Mouse (Mus musculus) midbrain, embryonic 15.5 days (tissue): Measurements from ENCODE around the gene Hsd3b4. TPM values are rescaled to one million over a fixed set of nuclear protein-coding genes. Genes with fewer than 3 reads are reported as not detected.
"Not testable (repeated sequence)": the region's sequence is repeated elsewhere in the genome, so short reads cannot be mapped to it uniquely, and the experiment has no call there.

Experiments
- ATAC-seq: fragments of 200-750 bp; cut with Nextera tagmentation; replicated peaks from 2 replicates; pipeline ENCODE4 v1.8.0; 2017; ENCODE audit warnings: moderate TSS enrichment
- H3K27ac ChIP-seq: fragments of 300-500 bp; sonication (generic); 2 replicates; pipeline ENCODE4 v1.5.1; 2015; ENCODE audit warnings: mild to moderate bottlenecking, inconsistent platforms
- H3K27me3 ChIP-seq: fragments of 300-500 bp; sonication (generic); replicated peaks from 2 replicates; pipeline ENCODE4 v1.6.1; 2015; ENCODE audit warnings: inconsistent platforms
- H3K36me3 ChIP-seq: fragments of 300-500 bp; sonication (generic); replicated peaks from 2 replicates; pipeline ENCODE4 v1.6.1; 2015; ENCODE audit warnings: inconsistent platforms
- H3K4me1 ChIP-seq: fragments of 300-500 bp; sonication (generic); 2 replicates; pipeline ENCODE4 v1.6.1; 2015; ENCODE audit warnings: inconsistent platforms
- H3K4me2 ChIP-seq: fragments of 300-500 bp; sonication (generic); 2 replicates; pipeline ENCODE4 v1.6.1; 2015; ENCODE audit warnings: inconsistent platforms, mild to moderate bottlenecking, moderate library complexity
- H3K4me3 ChIP-seq: fragments of 300-500 bp; sonication (generic); 2 replicates; pipeline ENCODE4 v1.5.1; 2015; ENCODE audit warnings: mild to moderate bottlenecking, inconsistent platforms
- H3K9ac ChIP-seq: fragments of 300-500 bp; sonication (generic); 2 replicates; pipeline ENCODE4 v1.6.1; 2015; ENCODE audit warnings: mild to moderate bottlenecking, inconsistent platforms
- H3K9me3 ChIP-seq: fragments of 300-500 bp; sonication (generic); 2 replicates; pipeline ENCODE4 v1.6.1; 2016; ENCODE audit warnings: inconsistent platforms
- WGBS: fragments of 180-500 bp; shearing (Covaris S2); methylation state at CpG from one replicate; pipeline ENCODE4 v1.1.7; 2015; ENCODE audit warnings: mixed read lengths; 5-methylcytosine and 5-hydroxymethylcytosine counted together
- polyA plus RNA-seq: library from polyadenylated mRNA; unstranded; fragments of >200 nt; fragmentation: Nextera tagmentation; extraction: Ambion mirVana; gene quantifications from 2 replicates; pipeline ENCODE4 v1.2.1, GENCODE M21; 2015

The Hsd3b4 gene
- polyA plus RNA-seq: not detected in 2 replicates

DNA sequence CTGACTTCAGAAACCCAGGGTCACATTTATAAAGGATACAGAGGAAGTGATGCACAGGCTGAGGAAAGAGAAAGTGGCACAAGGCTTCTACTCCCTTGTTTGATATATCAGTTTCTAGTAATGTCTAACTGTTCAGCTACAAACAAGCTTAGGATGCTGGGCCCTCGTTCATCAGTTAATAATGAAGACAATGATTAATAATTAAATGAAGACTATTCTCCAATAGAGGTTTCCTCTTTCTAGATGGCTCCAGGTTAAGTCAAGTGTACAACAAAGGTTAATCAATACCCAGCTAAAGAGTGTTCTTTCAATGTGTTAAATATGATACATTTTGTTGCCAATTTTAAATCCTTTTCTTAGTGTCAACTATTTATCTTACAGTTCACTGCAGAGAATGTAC, at the start of gene Hsd3b4:
Hsd3b4 (minus strand) TSS at position 101 of the 400 bp plus-strand sequence.
- H3K27ac ChIP-seq, H3K4me3 ChIP-seq, H3K9ac ChIP-seq, H3K4me1 ChIP-seq, H3K9me3 ChIP-seq, ATAC-seq, H3K4me2 ChIP-seq, H3K27me3 ChIP-seq, H3K36me3 ChIP-seq: not testable (repeated sequence)
- no CpG with 5 or more reads among the region's 1 CpGs for WGBS

DNA sequence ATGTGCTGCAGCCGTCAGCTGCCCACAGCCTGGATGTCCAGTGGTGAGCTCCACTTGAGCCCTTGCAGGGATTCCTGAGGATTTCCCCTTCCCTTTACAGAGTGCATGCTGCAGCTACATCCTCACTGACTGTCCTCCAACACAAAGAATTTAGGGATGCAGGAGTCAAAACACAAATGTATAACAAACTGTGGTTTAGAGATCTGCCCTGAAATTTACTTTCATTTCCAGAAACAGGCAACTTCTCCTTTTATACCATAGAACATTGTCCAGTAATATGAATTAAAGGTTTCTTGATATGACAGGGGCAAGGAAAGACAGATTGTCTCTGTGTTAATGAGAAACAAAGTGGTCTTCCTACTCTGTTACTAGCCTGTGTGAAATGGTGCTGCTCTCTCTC, 40.5 kb upstream of the Hsd3b4 start:
- not testable (repeated sequence) for H3K27ac ChIP-seq, H3K36me3 ChIP-seq, H3K4me3 ChIP-seq, H3K4me2 ChIP-seq, H3K27me3 ChIP-seq, H3K4me1 ChIP-seq, H3K9ac ChIP-seq, H3K9me3 ChIP-seq
- 0 out of 2 replicates have a peak, but pooled peaks have one; percentile 11 for ATAC-seq
- no CpG with 5 or more reads among the region's 1 CpGs for WGBS

DNA sequence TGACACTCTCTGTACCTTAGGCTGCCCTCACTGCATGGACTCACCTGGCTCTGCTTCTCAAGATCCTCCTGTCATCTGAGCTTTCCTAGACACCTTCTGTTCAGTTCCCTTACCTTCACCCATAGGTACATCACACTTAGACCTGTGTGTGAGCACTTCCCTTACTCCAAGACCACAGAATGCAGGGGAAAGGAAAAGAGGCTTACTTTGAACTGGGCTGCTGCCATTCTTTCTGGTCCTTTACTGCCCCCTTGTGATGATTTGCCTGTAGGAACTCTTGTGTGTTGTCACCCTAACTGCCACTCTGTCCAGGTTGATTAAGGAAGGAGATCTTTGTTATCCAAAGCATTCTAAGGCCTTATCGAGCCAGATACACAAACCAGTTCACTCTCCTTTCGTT, 39.9 kb upstream of the Hsd3b4 start:
- WGBS: no CpG with 5 or more reads among the region's 2 CpGs

DNA sequence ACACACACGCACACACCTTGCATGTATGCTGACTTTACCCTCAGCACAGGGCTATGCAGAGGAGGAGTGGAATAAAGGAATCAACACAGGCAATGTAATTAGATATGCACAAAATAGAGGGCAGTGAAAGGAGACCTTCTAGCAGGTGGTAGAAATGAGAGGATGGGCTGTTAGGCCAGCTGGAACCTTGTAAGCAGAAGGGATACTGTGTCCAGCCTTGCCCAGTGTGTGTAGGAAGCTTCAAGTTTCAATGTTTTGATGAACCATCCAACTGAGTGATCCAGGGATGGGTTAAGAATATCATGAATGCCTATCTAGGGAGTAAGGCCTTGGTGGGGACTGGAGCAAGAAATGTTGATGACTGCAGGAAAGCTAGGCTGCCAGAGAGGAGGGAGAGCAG, 38.2 kb upstream of the Hsd3b4 start:
- H3K27ac ChIP-seq, H3K9me3 ChIP-seq, ATAC-seq: not testable (repeated sequence)

More for the DNA sequence above, 39.9 kb upstream of the Hsd3b4 start:
- H3K9ac ChIP-seq, H3K4me2 ChIP-seq, H3K27ac ChIP-seq, H3K4me3 ChIP-seq, H3K27me3 ChIP-seq, H3K4me1 ChIP-seq, H3K9me3 ChIP-seq, H3K36me3 ChIP-seq: not testable (repeated sequence)
- ATAC-seq: peak; percentile 69; the same call in 1 of the 2 replicates

DNA sequence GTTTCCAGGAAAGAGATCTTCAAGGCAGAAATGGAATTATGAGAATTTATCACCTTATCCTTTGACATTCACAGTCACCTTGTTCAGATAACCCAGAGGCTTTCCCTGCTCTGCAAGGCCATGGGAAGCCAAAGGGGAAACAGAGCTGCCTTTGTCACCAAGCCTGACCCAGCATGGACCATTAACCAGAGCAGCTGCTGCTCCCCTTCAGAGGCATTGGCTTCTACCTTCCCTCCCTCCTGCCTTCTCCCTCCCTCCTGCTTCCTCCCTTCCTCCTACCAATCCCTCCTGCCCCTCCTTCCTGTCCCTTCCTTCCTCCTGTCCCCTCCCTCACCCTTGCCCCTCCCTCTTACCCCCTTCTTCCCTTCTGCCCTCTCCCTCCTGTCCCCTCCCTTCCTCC, 37.3 kb upstream of the Hsd3b4 start:
- not testable (repeated sequence) for H3K9ac ChIP-seq, ATAC-seq, H3K4me1 ChIP-seq, H3K27ac ChIP-seq, H3K9me3 ChIP-seq, H3K27me3 ChIP-seq, H3K36me3 ChIP-seq, H3K4me2 ChIP-seq, H3K4me3 ChIP-seq

More for the DNA sequence above, 38.2 kb upstream of the Hsd3b4 start:
- no CpG with 5 or more reads among the region's 1 CpGs for WGBS
- H3K36me3 ChIP-seq, H3K4me2 ChIP-seq, H3K4me3 ChIP-seq, H3K27me3 ChIP-seq, H3K9ac ChIP-seq, H3K4me1 ChIP-seq: not testable (repeated sequence)

DNA sequence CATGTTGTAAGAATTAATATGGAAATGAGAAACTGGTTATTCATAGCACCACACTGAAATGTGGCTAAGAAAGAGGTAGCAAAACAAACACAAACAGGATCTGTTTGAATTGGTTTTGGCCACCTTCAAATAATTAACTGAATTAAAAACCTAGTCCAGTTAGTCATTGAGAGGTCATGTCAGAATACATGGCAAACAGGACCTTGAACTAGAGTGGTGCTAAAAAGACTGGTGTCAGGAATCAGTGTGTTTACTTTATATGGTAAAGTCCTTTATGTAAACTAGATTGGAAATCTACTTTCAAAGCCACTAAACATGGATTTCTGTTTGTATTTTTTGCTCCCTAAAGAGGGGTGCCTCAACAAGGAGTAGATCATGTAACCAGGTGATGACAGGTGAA, 14.7 kb upstream of the Hsd3b4 start:
- not testable (repeated sequence) for H3K4me3 ChIP-seq, H3K27me3 ChIP-seq, H3K36me3 ChIP-seq, H3K4me2 ChIP-seq, ATAC-seq, H3K9me3 ChIP-seq, H3K4me1 ChIP-seq, H3K9ac ChIP-seq, H3K27ac ChIP-seq

DNA sequence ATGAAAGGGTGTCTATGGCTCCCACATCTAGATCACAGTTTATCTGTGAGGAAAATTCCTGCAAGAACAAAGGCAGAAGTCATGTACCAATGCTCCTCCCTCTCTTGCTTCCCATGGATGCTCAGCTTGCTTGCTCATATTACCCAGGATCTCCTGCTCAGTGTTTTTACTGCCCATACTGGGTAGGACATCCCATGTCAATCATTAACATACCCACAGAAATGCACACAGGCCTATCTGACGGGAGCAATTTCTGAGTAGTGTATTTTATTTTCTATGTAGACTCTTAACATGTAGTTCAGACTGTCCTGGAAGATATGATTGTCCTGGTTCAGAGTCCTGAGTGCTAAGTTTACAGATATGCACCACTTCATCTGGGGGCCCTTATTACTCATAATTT, 14.2 kb upstream of the Hsd3b4 start:
- WGBS: no CpG with 5 or more reads among the region's 1 CpGs
- H3K36me3 ChIP-seq, H3K4me2 ChIP-seq, H3K4me1 ChIP-seq, H3K9me3 ChIP-seq, ATAC-seq, H3K27me3 ChIP-seq, H3K4me3 ChIP-seq, H3K27ac ChIP-seq, H3K9ac ChIP-seq: not testable (repeated sequence)

DNA sequence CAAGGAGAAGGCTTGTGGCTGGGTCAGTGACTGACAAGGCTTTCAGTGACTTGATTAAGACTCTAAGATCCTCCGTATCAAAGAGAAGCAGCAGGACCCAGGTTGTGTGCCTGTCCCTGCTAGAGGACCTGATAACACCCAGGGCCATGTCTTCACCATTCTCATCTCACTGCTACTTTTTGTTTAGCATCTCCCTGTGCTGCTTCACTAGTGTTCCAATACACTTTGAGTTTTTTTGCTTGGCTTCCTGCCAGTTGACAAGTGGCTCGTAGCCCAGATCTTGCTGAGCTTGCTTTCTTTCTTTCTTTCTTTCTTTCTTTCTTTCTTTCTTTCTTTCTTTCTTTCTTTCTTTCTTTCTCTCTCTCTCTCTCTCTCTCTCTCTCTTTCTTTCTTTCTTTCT, 12.5 kb upstream of the Hsd3b4 start:
- H3K4me2 ChIP-seq, H3K4me1 ChIP-seq, ATAC-seq, H3K27me3 ChIP-seq, H3K4me3 ChIP-seq, H3K27ac ChIP-seq, H3K36me3 ChIP-seq, H3K9ac ChIP-seq, H3K9me3 ChIP-seq: not testable (repeated sequence)
- 60% methylated on average over 1 of the region's 2 CpGs for WGBS

DNA sequence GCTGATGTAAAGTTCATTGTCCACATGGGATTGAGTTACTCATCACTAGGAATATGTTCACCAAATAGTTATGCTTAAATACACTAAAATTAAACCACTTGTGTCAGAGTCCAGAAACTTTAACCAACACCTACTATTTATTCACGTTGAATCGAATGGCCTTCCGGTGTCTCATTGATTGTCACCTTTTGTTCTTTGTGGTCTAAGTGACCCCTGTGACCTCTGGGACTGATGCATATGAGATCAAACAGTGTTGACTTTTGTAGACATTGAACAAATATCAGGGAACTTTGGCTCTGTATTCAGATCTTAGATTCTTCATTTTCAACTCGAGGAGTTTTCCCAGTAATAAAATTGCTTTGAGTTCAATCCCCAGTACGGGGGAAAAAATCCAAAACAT, 3.1 kb downstream of the Hsd3b4 start:
- not testable (repeated sequence) for H3K9ac ChIP-seq, H3K36me3 ChIP-seq, ATAC-seq, H3K9me3 ChIP-seq, H3K4me2 ChIP-seq, H3K4me1 ChIP-seq, H3K27ac ChIP-seq, H3K4me3 ChIP-seq, H3K27me3 ChIP-seq
- no CpG with 5 or more reads among the region's 5 CpGs for WGBS

DNA sequence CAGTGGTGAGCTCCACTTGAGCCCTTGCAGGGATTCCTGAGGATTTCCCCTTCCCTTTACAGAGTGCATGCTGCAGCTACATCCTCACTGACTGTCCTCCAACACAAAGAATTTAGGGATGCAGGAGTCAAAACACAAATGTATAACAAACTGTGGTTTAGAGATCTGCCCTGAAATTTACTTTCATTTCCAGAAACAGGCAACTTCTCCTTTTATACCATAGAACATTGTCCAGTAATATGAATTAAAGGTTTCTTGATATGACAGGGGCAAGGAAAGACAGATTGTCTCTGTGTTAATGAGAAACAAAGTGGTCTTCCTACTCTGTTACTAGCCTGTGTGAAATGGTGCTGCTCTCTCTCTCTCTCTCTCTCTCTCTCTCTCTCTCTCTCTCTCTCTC, 12.9 kb downstream of the Hsd3b4 start:
- not testable (repeated sequence) for H3K9me3 ChIP-seq, H3K4me3 ChIP-seq, H3K27ac ChIP-seq, H3K9ac ChIP-seq, H3K36me3 ChIP-seq, H3K4me1 ChIP-seq, ATAC-seq, H3K27me3 ChIP-seq, H3K4me2 ChIP-seq

DNA sequence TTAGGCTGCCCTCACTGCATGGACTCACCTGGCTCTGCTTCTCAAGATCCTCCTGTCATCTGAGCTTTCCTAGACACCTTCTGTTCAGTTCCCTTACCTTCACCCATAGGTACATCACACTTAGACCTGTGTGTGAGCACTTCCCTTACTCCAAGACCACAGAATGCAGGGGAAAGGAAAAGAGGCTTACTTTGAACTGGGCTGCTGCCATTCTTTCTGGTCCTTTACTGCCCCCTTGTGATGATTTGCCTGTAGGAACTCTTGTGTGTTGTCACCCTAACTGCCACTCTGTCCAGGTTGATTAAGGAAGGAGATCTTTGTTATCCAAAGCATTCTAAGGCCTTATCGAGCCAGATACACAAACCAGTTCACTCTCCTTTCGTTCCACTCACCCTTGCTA, 13.6 kb downstream of the Hsd3b4 start:
- H3K4me3 ChIP-seq, H3K4me1 ChIP-seq, H3K4me2 ChIP-seq, H3K27ac ChIP-seq, H3K9me3 ChIP-seq, H3K36me3 ChIP-seq, H3K9ac ChIP-seq, H3K27me3 ChIP-seq: not testable (repeated sequence)
- ATAC-seq: peak; percentile 75; the same call in 1 of the 2 replicates
- no CpG with 5 or more reads among the region's 2 CpGs for WGBS

DNA sequence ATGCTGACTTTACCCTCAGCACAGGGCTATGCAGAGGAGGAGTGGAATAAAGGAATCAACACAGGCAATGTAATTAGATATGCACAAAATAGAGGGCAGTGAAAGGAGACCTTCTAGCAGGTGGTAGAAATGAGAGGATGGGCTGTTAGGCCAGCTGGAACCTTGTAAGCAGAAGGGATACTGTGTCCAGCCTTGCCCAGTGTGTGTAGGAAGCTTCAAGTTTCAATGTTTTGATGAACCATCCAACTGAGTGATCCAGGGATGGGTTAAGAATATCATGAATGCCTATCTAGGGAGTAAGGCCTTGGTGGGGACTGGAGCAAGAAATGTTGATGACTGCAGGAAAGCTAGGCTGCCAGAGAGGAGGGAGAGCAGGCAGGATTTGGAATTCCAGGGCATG, 15.3 kb downstream of the Hsd3b4 start:
- H3K9me3 ChIP-seq, H3K36me3 ChIP-seq, H3K27ac ChIP-seq, H3K4me3 ChIP-seq, H3K27me3 ChIP-seq, H3K4me1 ChIP-seq, H3K4me2 ChIP-seq, H3K9ac ChIP-seq, ATAC-seq: not testable (repeated sequence)

DNA sequence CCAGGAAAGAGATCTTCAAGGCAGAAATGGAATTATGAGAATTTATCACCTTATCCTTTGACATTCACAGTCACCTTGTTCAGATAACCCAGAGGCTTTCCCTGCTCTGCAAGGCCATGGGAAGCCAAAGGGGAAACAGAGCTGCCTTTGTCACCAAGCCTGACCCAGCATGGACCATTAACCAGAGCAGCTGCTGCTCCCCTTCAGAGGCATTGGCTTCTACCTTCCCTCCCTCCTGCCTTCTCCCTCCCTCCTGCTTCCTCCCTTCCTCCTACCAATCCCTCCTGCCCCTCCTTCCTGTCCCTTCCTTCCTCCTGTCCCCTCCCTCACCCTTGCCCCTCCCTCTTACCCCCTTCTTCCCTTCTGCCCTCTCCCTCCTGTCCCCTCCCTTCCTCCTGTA, 16.1 kb downstream of the Hsd3b4 start:
- not testable (repeated sequence) for ATAC-seq, H3K4me3 ChIP-seq, H3K36me3 ChIP-seq, H3K27me3 ChIP-seq, H3K9ac ChIP-seq, H3K27ac ChIP-seq, H3K4me1 ChIP-seq, H3K4me2 ChIP-seq, H3K9me3 ChIP-seq

DNA sequence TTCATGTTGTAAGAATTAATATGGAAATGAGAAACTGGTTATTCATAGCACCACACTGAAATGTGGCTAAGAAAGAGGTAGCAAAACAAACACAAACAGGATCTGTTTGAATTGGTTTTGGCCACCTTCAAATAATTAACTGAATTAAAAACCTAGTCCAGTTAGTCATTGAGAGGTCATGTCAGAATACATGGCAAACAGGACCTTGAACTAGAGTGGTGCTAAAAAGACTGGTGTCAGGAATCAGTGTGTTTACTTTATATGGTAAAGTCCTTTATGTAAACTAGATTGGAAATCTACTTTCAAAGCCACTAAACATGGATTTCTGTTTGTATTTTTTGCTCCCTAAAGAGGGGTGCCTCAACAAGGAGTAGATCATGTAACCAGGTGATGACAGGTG, 38.8 kb downstream of the Hsd3b4 start:
- not testable (repeated sequence) for H3K9me3 ChIP-seq, H3K4me2 ChIP-seq, H3K36me3 ChIP-seq, H3K27ac ChIP-seq, H3K9ac ChIP-seq, H3K4me3 ChIP-seq, ATAC-seq, H3K4me1 ChIP-seq, H3K27me3 ChIP-seq
